Mouse (Mus musculus): ENCODE measurements around the gene Stx1b.

DNA sequence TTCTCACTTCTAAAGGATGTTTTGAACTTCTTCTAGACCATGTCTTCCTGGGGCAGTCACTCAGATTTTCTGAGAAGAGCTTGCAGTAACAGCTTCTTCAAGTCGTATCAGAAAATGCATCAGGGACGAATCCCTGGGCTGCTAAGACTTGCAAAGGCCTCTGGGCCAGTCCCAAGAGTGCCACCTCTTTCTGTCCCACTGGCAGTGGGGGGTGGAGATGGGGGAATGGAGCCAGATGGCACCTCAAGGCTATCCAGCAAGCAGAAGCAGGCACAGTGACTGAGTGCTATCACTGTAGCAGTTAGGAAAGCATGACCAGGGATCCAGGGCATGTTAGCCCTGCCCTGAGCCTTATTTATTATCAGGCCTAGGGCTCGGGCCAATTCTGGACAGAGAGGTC lies 12.1 kb downstream of the Stx1b start:
- TF ChIP-seq CTCF (IDR thresholded peaks at IDR 0.05; ENCODE audit: low read depth), result no peak
- no peak for TF ChIP-seq EP300 (optimal IDR thresholded peaks at IDR 0.05)
